Mouse (Mus musculus): Measurements from ENCODE around the gene BC005537. TPM values are rescaled to one million over a fixed set of nuclear protein-coding genes. Genes with fewer than 3 reads are reported as not detected.
"Not testable (repeated sequence)": the region's sequence is repeated elsewhere in the genome, so short reads cannot be mapped to it uniquely, and the experiment has no call there.

The BC005537 gene
- polyA plus RNA-seq, 1 experiment = 21.6 TPM

DNA sequence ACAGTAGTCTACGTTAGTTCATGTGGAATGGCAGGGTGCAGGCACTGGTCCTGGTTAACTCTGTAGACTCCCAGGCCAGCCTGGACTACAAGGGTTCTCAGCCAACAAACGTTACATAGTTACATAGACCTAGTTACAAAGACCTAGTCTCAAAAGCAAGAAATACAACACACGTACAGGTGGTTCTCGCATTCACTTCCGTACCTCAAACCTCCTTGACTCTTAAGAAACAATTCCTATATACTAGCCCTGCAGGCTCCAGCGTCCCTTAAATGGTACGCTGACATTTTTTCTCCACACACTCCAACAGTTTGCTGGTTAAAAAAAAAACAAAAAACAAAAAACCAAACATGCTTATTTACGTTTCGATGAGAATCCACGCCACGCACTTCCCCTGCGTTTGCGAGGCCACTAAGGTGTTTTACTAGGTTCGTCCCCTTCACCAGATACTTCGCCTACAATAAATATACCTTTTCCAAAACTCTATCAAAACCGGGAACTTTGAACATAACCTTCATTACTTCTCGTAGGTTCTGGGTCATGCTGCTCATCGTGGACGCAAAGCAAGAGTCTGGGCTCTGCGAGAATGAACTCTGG, 29.4 kb downstream of the BC005537 start:
- WGBS = under 1% methylated on average over 20 of the region's 20 CpGs
- TF ChIP-seq POLR2A (IDR thresholded peaks at IDR 0.05; ENCODE audit: low read depth, low read length) (no peak), CTCF (IDR thresholded peaks at IDR 0.05; ENCODE audit: extremely low read depth, insufficient read length, insufficient replicate concordance, low read depth, low read length) (peak; percentile 22; the same call in 1 of the 2 replicates)
- H3K4me1 ChIP-seq (ENCODE audit: control insufficient read depth, insufficient read depth, insufficient read length, low read length) = no peaks in the 10 kb centered on the region; the same call in 1 of the 2 replicates
- H3K4me3 ChIP-seq (ENCODE audit: low read depth, low read length) = peak overlapping the region; percentile 65
- H3K27ac ChIP-seq (ENCODE audit: insufficient read depth, low read depth, low read length) = peak overlapping the region; percentile 73
- peaks cover 2% of the 10 kb centered on the region; the same call in 1 of the 2 replicates for H3K36me3 ChIP-seq (ENCODE audit: control insufficient read depth, insufficient read depth, low read length)
- no peaks in the 10 kb centered on the region for H3K27me3 ChIP-seq (ENCODE audit: control insufficient read depth, insufficient read depth, low read length)

- Histone ChIP-seq H3K4me3 (ENCODE audit: low read depth, low read length) (peak within 1 kb of the TSS; percentile 90), H3K36me3 (ENCODE audit: control insufficient read depth, insufficient read depth, low read length) (peaks cover 5% of the 10 kb centered on the region), H3K27ac (ENCODE audit: insufficient read depth, low read depth, low read length) (peak within 1 kb of the TSS; percentile 88), H3K27me3 (ENCODE audit: control insufficient read depth, insufficient read depth, low read length) (no peaks in the 10 kb centered on the region), H3K4me1 (ENCODE audit: control insufficient read depth, insufficient read depth, insufficient read length, low read length) (no peaks in the 10 kb centered on the region; the same call in 1 of the 2 replicates)
- TF ChIP-seq POLR2A (IDR thresholded peaks at IDR 0.05; ENCODE audit: low read depth, low read length) (peak; percentile 82), CTCF (IDR thresholded peaks at IDR 0.05; ENCODE audit: extremely low read depth, insufficient read length, insufficient replicate concordance, low read depth, low read length) (no peak)
- WGBS = under 1% methylated on average over 90 of the region's 90 CpGs
These were observed 30.1 kb downstream of the BC005537 start, which contains the start of the genes Acot13 and Tdp2 for GRCm38 (mm10) chr13:24831353-24832130. Gene Acot13 (minus strand): TSS chr13:24831540. Gene Tdp2 (plus strand): TSS chr13:24831679.

GRCm38 (mm10) chr13:24832131-24832810, 30.8 kb downstream of the BC005537 start:
- Histone ChIP-seq H3K4me1 (ENCODE audit: control insufficient read depth, insufficient read depth, insufficient read length, low read length) (no peaks in the 10 kb centered on the region; the same call in 1 of the 2 replicates), H3K36me3 (ENCODE audit: control insufficient read depth, insufficient read depth, low read length) (peaks cover 6% of the 10 kb centered on the region), H3K27me3 (ENCODE audit: control insufficient read depth, insufficient read depth, low read length) (no peaks in the 10 kb centered on the region), H3K27ac (ENCODE audit: insufficient read depth, low read depth, low read length) (peak overlapping the region; percentile 88), H3K4me3 (ENCODE audit: low read depth, low read length) (peak overlapping the region; percentile 90)
- TF ChIP-seq POLR2A (IDR thresholded peaks at IDR 0.05; ENCODE audit: low read depth, low read length) (no peak), CTCF (IDR thresholded peaks at IDR 0.05; ENCODE audit: extremely low read depth, insufficient read length, insufficient replicate concordance, low read depth, low read length) (no peak)
- 1% methylated on average over 21 of the region's 21 CpGs for WGBS

DNA sequence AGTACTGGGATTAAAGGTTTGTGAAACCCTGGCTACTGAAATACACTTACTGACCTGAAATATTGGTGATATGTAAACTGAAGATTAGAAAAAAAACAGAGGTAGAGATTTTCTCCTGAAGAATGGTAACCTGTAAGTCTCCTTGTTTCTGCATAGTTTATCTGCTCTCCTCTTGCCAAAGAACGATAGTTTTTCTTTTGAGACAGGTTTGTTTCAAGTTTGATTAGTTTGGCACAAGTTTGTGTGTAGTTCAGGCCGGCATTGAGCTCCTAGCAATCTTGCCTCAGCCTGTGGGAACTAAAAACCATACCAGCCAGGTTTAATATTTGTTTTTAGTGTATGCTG, 31.3 kb downstream of the BC005537 start:
- 2% methylated on average over 2 of the region's 2 CpGs for WGBS
- H3K4me3 ChIP-seq (ENCODE audit: low read depth, low read length) = peak overlapping the region; percentile 90; the same call in 1 of the 2 replicates
- peaks cover 11% of the 10 kb centered on the region for H3K36me3 ChIP-seq (ENCODE audit: control insufficient read depth, insufficient read depth, low read length)
- no peak for TF ChIP-seq POLR2A (IDR thresholded peaks at IDR 0.05; ENCODE audit: low read depth, low read length)
- no peak for TF ChIP-seq CTCF (IDR thresholded peaks at IDR 0.05; ENCODE audit: extremely low read depth, insufficient read length, insufficient replicate concordance, low read depth, low read length)
- no peaks in the 10 kb centered on the region; the same call in 1 of the 2 replicates for H3K4me1 ChIP-seq (ENCODE audit: control insufficient read depth, insufficient read depth, insufficient read length, low read length)
- peak overlapping the region; percentile 24; the same call in 1 of the 2 replicates for H3K27ac ChIP-seq (ENCODE audit: insufficient read depth, low read depth, low read length)
- no peaks in the 10 kb centered on the region for H3K27me3 ChIP-seq (ENCODE audit: control insufficient read depth, insufficient read depth, low read length)

GRCm38 (mm10) chr13:24837765-24838164, 36.3 kb downstream of the BC005537 start:
- H3K27ac ChIP-seq (ENCODE audit: insufficient read depth, low read depth, low read length); H3K27me3 ChIP-seq (ENCODE audit: control insufficient read depth, insufficient read depth, low read length); H3K4me3 ChIP-seq (ENCODE audit: low read depth, low read length); H3K4me1 ChIP-seq (ENCODE audit: control insufficient read depth, insufficient read depth, insufficient read length, low read length): not testable (repeated sequence)
- WGBS = 87% methylated on average over 8 of the region's 8 CpGs
- peaks cover 24% of the 10 kb centered on the region for H3K36me3 ChIP-seq (ENCODE audit: control insufficient read depth, insufficient read depth, low read length)

DNA sequence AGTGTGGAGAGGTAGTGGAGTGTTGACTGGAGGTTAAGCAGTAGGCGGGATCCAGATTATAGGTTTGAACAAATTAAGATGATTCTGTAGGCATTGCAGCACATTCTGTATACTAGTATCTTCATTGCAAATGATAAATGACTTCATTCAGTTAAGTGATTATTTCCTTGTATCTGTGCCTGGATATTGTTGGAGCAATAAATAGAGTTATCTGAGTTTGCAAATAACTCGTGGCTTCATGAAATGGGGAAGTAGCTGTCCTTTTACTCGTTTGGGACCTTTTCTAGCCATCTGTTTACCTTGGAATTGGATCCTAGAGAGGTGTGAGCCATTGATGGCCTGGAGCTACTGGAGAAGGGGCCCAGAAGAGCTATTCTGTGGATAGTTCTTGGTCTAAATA, 38.4 kb downstream of the BC005537 start:
- H3K4me3 ChIP-seq (ENCODE audit: low read depth, low read length) = no peak overlapping the region
- H3K27me3 ChIP-seq (ENCODE audit: control insufficient read depth, insufficient read depth, low read length) = no peaks in the 10 kb centered on the region
- WGBS = 35% methylated on average over 3 of the region's 3 CpGs
- peaks cover 3% of the 10 kb centered on the region; the same call in 1 of the 2 replicates for H3K4me1 ChIP-seq (ENCODE audit: control insufficient read depth, insufficient read depth, insufficient read length, low read length)
- peaks cover 26% of the 10 kb centered on the region for H3K36me3 ChIP-seq (ENCODE audit: control insufficient read depth, insufficient read depth, low read length)
- TF ChIP-seq POLR2A (IDR thresholded peaks at IDR 0.05; ENCODE audit: low read depth, low read length) (no peak), CTCF (IDR thresholded peaks at IDR 0.05; ENCODE audit: extremely low read depth, insufficient read length, insufficient replicate concordance, low read depth, low read length) (no peak)
- no peak overlapping the region for H3K27ac ChIP-seq (ENCODE audit: insufficient read depth, low read depth, low read length)

- peaks cover 6% of the 10 kb centered on the region; the same call in 1 of the 2 replicates for H3K4me1 ChIP-seq (ENCODE audit: control insufficient read depth, insufficient read depth, insufficient read length, low read length)
- WGBS = 40% methylated on average over 3 of the region's 3 CpGs
These were observed 40.2 kb downstream of the BC005537 start for GRCm38 (mm10) chr13:24841702-24842101.

More at GRCm38 (mm10) chr13:24841702-24842101, 40.2 kb downstream of the BC005537 start:
- peaks cover 21% of the 10 kb centered on the region for H3K36me3 ChIP-seq (ENCODE audit: control insufficient read depth, insufficient read depth, low read length)
- no peak overlapping the region for H3K27ac ChIP-seq (ENCODE audit: insufficient read depth, low read depth, low read length)
- H3K27me3 ChIP-seq (ENCODE audit: control insufficient read depth, insufficient read depth, low read length) = no peaks in the 10 kb centered on the region
- no peak overlapping the region for H3K4me3 ChIP-seq (ENCODE audit: low read depth, low read length)
- TF ChIP-seq CTCF (IDR thresholded peaks at IDR 0.05; ENCODE audit: extremely low read depth, insufficient read length, insufficient replicate concordance, low read depth, low read length) (no peak), POLR2A (IDR thresholded peaks at IDR 0.05; ENCODE audit: low read depth, low read length) (no peak)
